Mouse (Mus musculus) erythroblast, adult 5-6 weeks (primary cell): Measurements from ENCODE around the gene Bnc2. TPM values are rescaled to one million over a fixed set of nuclear protein-coding genes. Genes with fewer than 3 reads are reported as not detected.

Experiments
- ATAC-seq: replicated peaks from 2 replicates; pipeline ENCODE4 v1.8.0; 2016; ENCODE audit warnings: moderate number of reproducible peaks, mild to moderate bottlenecking, moderate TSS enrichment, inconsistent platforms; ENCODE audit not compliant: poor library complexity, low FRiP score, severe bottlenecking
- total RNA-seq, 2 experiments: library from RNA; stranded (forward) in 1 of 2; stranded (reverse) in 1 of 2; fragments of 150-400 nt in 1 of 2; fragments of 200-764, 138-1000 nt in 1 of 2; gene quantifications; 2 replicates each; pipeline versions ENCODE4 v1.2.3 to v1.2.4; 2015 to 2017; ENCODE audit warnings: low replicate concordance in 2 of 2

Gene Bnc2
- total RNA-seq, 2 experiments from 2014 or later, result not detected

DNA sequence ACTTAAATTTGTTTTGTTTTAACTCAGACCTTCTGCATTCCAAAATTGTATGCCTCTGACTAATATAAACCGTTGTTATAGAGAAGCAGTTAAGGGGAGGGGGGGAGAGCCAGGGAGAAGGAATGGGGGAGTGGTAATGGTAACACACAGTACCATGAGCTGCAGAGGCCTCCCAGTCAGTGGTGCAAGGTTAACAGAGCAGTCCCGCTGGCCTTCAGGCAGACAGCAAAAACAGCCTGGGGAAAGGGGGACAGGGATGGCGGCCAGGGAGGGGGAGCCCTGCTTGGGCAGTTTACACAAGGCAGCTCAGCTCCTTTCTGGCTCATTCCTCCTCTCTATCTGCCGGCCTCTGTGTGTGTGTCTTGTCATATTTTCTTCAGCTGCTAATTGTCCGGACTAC is 151.9 kb downstream of the Bnc2 start:
- no peak for ATAC-seq

DNA sequence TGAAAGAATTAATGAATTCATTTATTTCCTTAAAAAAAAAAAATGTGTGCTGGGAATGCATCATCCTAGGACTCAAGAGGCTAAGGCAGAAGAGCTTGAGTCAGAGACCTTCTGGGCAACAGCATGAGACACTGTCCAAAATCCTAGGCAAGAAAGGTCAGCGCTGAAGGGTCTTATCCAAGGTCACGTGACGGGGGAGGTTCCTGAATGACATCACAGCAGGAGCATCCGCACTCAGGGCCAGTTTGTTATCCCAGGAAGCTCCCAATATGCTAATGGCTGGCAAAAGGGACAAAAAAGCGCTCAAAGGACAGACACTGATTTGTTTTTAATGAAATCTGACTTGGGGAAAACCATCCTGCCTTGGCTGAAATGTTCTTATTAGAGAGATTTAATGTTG is 153.5 kb downstream of the Bnc2 start:
- ATAC-seq, result no peak

DNA sequence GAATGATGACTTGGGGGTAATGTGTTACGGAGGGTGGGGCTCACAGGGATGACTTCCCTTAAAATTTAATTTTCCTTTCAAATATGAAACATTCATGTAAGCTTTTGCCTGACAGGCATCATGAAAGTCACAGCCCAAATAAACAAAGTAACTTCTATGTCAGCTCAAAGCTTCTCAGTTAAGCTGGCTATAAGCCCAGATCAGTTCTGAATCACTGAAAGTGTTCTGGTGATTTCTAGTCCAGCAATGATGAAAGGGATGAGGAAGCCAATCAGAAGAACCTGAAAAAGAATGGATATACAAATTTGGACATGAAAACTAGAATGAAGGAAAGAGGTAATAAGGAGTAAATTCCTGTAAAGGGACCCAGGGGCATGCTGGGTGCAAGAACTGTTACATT is 164.6 kb downstream of the Bnc2 start:
- ATAC-seq, result no peak

DNA sequence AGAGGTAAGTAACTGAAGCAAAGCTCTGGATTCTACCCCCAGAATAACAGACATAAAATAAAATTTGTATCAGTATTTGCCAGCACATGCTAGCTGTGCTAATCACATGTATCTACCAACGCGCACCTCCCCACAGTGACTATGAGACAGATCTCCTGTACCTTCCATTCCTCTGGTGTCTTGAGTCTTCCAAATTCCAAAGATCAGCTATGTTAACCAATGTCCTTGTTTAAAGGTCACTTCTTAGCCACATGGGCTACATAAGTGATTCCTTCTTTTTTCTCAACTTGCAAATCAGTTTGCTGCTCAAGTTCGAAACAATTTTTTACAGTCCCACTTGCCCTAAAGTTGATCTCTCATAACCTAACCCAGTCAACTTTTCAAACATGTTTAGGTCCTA is 167.5 kb downstream of the Bnc2 start:
- ATAC-seq, result no peak

DNA sequence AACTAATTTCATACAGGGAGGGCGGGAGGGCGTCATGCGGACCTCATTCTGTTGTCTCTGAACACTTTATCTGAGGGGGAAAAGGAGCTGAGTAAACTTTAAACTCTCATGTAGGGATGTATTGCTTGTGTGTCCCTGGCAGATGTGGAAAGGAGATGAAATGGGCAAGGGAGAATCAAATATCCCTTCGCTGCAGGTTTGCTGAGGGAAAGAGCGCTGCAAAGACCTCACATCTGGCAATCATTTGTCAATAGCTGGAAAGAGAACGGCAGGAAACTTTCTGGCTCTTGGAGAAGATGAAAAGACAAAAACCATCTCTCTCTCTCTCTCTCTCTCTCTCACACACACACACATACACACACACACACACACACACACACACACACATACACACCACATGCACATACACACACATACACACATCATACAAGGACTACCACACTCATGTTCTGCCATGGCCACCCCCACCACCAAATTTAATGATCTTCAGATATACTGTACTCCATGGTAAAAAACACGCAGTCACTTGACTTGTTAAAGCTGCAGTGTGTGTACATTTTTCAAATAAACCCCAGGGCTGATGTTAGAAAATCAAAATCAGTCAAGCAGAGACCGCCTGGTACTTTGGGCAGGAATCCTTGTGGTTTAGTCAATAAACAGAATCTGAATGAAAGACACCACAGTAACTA is 172.3 kb downstream of the Bnc2 start:
- no peak for ATAC-seq

DNA sequence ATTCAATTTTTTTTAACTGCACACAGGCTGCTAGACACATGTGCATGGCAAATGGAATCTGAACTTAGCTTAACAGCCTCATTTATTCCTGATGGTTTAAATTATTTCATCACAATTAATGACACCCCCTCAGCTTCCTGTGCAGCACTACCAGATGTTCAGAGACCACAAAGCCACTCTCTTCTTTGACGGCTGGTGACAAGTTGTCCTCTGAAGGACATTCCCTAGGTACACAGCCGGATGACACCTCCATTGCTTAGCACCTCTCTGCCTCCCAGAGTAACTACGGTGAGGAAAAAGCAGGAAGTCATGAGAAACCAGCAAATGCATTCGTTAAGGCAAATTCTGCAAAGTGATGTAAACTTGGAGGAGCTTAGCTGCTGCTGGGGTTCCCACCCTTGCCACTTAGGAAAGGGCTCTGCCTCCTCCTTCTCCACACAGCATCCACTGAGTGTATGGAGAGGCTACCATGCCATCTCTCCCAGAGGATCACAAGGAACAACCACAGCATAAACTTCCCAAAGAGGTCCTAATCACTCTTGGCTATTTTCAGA is 174.2 kb downstream of the Bnc2 start:
- ATAC-seq, result no peak

DNA sequence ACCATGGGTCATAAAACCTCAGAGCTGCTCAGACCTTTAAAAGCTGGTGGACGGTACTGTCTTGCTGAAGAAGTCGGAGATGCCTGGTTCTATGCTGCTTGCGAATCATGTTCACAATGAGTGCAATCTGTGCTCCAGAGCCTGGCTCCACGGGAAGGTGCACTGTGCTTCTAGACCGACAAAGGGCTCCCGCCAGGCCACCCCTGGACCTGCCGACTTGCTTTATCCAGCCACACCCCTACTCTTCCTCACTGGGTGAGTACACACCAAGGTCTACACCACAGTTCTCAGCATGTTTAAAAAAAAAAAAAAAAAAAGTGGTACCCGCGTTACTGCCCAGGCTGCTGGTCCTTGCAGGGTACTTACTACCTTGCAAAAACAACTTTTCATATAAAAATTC is 174.8 kb downstream of the Bnc2 start:
- ATAC-seq, result no peak

DNA sequence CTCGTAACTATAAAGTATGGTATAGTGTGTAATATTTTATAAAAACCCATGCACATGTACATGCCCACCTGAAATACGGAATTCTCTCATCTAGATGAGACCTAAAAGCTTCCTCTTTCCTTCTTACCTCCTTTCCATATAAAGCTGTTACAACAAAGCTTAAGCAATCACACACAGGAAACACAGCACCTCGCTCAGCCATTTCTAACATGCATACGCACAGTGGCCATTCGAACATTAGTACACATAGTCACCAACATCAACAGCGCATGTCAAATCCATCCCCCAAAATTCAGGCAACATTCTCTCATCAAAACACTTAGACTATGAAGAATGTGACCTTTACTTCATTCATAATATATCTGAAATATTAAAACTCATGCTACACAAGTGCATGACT is 176.6 kb downstream of the Bnc2 start:
- no peak for ATAC-seq

DNA sequence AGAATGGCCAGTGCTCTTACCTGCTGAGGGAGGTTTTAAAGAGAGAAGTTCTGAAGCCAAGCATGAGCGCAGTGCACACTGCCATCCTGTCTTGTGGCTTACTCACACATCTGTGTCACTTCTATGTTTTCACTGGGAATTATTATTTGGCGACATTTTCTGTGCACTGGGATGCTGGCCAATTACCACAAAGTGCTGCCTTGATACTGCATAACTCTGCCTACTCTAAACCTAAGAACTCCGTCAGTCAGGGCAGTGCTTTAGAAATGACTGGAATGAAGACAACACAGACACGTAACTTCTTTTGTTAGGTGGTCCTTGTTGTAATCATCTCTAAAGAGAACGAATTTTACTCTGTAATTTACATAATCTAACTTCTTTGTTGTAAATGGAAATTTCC is 186.8 kb downstream of the Bnc2 start:
- no peak for ATAC-seq

DNA sequence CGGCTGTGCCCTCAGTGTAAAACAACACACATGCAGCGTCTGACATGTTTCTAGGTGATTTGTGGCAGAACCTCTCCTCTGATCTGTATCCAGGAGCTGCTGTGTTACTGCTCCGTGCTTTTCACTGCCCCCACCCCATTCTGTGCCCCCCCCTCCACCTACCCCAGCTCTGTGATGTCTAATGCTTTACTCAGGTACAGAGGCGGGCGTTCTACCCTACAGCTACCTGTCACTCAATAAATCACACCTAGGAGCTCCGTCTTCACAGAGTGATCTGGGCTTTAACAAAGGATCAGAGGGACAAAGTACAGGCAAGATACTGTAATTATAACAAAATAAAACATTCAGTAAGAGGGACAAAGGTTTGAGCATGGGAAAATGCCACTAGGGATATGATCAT is 192.4 kb downstream of the Bnc2 start:
- ATAC-seq, result no peak

DNA sequence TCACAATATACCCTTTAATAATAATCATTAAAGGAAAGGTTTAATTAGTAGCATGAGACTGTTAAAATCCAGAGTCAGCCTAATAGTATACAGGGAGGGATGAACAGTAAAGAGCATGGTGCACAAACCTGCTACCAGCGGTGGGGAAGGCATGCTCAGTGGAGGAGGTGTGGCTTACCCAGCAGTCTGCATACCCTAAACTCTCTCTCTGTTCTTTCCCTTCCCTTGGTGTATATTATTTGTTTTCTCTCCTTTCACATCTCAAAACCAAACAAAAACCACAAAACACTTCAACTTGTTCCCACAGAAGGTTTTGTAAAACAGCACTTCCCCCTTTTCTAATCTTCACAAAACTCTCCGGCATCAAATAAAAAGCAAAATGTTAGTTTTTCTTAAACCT is 202.4 kb downstream of the Bnc2 start:
- ATAC-seq, result no peak

DNA sequence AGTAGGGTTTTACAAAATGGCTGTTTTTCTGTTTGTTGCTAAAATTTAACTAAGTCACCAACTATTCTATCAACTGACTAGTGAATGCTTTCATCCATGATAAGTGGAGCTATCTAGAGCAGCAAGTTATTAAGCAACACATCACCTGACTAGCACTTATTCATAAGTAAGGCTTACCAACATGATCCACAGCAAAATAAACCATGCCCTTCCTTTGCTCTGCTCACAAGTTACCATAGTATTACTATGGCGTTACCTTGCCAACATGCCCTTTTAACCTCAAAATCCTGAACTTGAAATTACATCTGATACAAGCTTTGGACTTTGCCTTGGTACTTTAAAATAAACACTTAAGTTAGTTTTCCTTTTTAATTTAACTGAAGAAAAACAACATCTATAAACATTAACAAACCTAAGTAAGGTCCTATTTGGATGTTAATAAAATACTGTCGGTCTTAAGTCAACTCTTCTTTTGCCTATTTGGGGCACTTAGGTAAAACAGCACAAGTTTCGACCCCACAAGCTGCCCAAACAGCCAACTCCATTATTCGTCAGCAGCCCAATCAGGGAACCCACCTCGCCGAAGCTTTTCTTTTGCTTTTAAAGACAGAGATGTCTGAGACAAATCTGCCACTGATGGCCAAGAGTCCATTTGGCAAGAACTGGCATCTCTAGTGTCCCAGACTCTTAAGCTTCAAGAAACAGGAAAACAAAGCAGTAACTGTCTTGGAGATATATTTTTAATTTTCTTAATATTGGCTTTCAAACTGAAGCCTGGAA is 204.8 kb downstream of the Bnc2 start:
- no peak for ATAC-seq

DNA sequence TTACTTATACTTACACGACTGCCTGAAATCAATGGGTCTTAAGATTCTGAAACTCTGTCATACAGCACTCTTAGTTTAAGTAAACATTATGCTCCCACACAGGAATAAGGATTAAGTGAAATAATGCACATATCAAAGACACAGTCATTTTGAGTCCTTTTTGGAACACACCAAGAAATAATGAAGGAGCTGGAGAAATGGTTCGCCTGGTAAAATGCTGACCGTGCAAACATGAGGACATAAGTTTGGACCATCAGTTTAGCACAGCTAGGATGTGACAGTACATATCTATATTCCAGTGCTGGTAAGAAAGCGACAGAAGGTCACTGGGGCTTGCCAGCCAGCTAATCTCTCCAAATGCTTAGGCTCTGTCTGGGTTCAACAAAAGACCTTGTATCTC is 205.7 kb downstream of the Bnc2 start:
- ATAC-seq, result no peak

DNA sequence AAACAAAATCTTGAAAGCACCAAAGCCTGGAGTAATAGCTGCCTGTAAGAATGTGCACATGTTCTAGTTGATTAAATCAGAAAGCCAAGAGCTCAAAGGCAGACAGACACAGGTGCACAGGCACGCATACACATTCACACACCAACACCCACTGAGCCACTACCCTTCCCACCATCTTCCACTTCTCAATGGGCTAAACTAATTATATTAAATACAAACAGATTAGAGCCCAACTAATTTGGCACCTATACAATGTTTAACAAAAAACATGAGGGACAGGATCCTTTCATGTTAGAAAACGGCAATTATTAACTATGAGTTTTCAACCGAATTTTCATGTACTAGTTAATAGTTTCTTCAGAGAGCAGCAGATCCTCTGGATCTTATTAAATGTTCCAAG is 207.4 kb downstream of the Bnc2 start:
- no peak for ATAC-seq

DNA sequence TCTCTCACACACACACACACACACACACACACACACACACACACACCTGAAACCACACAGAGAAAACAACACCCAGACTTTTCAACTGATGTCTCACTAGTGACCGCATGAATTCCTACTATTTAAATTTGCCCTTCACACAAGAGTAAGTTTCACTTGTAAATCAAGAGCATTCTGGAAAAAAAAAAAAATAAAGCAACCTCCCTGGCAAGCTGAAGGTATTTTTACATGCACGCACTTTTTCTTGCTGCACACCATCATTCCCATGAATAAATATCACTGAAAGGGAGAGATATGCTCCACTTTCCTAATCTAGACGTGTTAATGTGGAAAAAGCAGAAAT is 216.9 kb downstream of the Bnc2 start:
- ATAC-seq, result no peak

DNA sequence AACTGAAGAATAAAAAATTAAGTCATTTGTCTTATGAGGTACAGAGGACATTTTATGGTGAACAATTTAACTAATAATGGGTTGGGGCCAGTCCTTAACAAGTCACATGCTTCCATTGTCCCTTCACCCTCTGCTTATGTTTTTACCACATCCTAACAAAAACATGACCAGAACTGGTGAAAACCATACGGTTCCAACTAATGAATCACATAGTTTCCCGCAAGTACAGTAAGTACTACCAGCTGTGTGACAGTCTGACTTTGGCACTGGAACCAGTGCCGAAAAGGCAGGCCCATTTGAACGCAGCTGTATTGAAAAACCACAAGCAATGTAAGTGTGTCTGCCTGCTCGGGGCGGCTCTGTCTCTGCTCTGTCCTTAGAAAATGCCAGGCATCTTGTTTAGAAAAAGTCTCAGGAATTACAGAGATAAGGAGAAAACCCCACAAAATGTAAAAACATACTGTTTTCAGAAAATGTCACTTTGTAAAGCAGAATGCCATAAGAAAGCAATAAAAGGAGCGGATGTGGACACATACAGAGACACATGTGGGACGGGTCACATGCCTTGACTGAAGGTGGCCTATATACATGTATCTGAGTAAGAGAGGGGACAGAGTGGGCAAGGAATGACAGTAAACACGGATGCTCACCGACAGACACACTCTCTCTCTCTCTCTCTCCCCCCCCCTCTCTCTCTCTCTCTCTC is 217.4 kb downstream of the Bnc2 start:
- no peak for ATAC-seq

DNA sequence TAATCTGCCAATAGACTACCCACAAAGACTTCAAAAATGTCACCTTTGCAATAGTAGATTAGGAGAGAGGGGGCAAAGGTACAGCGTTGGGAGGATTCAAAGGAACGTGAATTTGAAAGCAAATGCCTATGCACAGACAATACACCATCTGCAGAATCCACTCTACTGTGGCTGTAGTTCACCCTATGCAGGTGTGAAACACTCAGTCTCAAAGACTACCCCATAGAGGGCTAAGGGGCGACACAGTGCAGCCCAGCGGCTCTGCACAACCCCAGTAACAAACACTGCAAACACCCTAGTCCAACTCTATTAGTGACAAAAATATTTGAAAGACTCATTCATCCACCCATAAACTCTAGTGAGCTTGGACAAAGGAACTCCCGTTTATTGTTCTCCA is 218.2 kb downstream of the Bnc2 start:
- ATAC-seq, result no peak

DNA sequence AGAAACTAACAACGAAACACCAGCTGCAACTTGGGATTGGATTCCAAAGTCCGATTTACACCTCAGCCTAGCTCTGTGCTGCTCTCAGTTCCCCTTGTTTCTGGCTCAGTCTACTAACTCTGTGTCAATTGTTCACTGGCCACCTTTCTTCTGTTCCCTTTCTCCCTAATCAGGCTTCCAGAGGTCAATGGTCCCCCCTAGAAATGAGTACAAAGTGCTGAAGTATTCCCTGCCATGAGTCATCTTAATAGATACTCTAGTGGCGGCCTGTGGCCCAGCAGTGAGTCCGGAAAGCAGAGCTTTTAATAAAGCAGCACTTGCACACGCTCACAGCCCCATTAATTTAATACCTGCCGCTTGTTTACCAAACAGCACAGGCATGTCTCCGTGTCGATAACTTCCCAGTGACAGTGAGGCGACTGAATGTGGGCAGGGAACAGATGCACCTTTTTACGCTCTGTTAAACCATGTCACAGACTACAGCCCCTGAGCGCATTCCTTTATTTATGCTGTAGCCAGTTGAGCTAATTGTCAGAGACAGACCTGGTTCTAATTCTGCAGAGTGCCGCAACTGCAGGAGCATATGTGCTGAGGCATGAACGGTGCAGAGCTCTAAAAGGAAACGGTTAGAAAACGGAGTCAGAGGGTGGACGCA is 218.8 kb downstream of the Bnc2 start:
- ATAC-seq, result no peak

DNA sequence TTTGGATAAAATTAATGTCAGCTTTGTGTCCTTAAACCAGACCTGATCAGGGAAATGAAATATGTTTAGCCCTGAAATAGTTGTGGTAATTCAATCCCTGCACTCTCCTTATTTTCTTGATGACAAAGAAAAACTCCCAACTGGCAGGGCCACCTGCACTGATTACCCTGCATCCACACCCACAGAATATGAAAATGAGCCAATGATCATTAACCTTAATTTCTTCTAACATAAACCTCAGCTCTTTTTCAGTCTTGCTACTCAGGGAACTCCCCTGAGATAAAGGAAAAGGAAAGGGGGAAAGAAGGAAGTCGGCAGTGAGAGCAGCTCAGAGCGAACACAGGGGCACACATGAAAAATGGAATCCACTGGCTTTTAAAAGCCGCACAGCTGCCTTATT is 220.6 kb downstream of the Bnc2 start:
- no peak for ATAC-seq

DNA sequence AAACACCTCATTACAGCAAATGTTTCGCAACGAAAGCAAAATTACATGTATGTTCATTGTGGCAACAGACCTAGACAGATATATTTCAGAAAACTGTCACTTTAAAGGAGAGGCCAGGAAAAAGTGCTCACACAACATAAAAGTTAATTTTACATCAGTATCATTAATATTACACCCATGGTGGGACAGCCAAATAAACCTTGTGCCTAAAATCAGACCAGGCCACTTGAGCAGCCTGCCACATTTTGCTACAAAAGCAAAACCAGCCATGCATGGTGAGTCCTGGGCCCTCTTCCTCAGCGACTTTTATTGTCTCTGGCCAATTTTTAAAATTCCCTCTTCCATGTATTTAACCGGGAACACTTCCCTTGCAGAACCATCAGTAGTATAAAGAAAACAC is 221.5 kb downstream of the Bnc2 start:
- no peak for ATAC-seq
